Mouse (Mus musculus): ENCODE measurements at regions not wholly inside any gene's neighbourhood (a gene's known extent, or its start where the extent isn't known, plus 50 kb on each side); places are given as distances from the start of the nearest gene placed in this dataset.
"Not testable (repeated sequence)": the region's sequence is repeated elsewhere in the genome, so short reads cannot be mapped to it uniquely, and the experiment has no call there.

GRCm38 (mm10) chr10:85242701-85243100 is 57.8 kb upstream of the Cry1 start:
- in situ Hi-C loops (cut with MboI, MseI) = no loop called here

GRCm38 (mm10) chr10:85243556-85243955 is 58.7 kb upstream of the Cry1 start:
- in situ Hi-C loops (cut with MboI, MseI) = no loop called here

GRCm38 (mm10) chr10:85265746-85266145 is 80.9 kb upstream of the Cry1 start:
- in situ Hi-C loops (cut with MboI, MseI) = no loop called here

- in situ Hi-C loops (cut with MboI, MseI) = no loop called here
These were observed 81.3 kb upstream of the Cry1 start for GRCm38 (mm10) chr10:85266148-85266547.

DNA sequence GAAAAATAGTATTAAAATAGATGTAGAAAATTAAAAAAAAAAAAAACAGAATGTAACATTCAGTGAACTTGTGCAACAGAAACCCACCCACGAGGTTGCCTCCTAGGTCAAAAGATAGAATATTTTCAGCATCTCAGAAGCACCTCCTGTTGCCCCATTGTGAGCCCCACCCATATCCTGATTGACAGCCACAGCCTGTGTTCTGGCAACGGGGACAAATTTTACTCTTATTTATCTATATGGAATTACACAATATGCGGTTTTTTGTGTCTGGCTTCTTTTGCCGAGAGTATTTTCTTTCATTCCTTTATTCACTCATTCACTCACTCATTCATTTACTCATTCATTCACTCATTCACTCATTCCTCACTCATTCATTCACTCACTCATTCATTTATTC is 81.9 kb upstream of the Cry1 start:
- in situ Hi-C loops (cut with MboI, MseI) = no loop called here

DNA sequence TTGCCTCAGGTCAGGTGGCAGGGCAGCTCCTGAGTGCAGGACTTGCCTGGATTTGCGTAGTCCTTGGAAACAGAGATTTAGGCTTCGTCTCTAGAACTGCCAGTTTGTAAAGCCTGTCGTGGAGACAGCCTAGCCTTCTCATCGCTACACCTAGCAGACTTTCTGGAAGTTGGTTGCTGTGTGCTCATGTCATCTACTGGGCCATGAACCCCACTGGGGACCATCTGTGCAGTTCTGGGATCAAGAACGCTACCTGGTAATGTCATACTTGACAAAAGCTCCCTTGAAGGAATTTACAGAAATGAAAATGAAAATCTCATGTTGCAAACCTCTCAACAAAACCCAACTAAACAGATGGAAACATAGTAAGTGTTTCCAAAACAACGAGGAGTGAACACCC is 85.3 kb upstream of the Cry1 start:
- in situ Hi-C loops (cut with MboI, MseI) = no loop called here

DNA sequence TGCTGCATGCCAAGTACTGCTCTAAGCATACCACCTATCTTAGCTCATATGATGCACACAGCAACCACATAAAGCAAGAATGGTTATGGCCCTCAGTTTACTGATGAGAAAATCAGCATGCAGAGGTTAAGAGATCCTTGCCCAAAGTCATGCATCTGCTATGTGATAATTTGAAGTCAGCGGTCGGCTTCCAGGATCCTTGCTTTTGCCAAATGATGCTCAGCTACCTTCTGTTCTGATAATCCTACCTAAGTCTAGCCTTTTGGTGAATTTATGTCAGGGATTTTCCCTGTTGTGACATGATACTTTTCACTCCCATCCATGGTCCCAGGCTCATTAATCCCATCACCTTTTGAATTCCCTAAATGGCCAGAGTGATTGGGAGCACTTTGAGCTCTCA is 91.9 kb upstream of the Cry1 start:
- in situ Hi-C loops (cut with MboI, MseI) = loop anchor here (5.0 kb wide), 1 partner anchor 54 kb away; no protein-coding TSS in a partner anchor

DNA sequence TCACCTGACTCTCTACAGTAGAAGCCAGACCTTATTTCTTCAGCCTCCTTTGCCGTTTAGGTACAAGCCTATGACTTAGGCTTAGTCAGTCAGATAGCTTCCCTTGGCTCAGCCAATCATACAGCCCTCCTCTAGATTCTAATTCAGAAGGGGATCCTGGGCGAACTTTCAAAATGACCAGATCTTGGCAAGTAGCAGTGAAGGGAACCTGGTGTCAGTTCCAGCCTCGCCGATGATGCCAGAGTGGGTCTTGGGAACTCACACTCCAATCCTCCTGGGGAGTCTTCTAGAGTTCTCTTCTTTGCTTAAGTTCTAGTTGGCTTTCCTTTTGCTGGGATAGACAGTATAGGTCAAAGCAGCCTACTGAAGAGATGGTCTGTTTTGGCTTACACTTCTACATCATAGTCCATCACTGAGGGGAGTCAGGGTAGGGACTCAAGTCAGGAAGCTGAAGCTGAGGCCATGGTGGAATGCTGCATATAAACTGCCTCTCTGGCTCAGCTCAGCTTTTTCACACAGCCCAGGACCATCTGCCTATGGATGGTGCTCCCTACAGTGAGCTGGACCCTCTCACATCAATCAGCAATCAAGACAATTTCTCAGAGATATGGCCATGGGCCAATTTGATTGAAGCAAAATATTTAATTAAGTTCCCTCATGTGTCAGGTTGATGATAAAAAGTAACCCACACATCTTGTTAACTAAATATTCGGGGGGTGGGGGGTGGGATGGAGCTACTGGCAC is 94.7 kb upstream of the Btbd11 start:
- in situ Hi-C loops (cut with MboI, MseI) = no loop called here

GRCm38 (mm10) chr10:85292477-85292855 is 94.1 kb upstream of the Btbd11 start:
- in situ Hi-C loops (cut with MboI, MseI) = no loop called here

DNA sequence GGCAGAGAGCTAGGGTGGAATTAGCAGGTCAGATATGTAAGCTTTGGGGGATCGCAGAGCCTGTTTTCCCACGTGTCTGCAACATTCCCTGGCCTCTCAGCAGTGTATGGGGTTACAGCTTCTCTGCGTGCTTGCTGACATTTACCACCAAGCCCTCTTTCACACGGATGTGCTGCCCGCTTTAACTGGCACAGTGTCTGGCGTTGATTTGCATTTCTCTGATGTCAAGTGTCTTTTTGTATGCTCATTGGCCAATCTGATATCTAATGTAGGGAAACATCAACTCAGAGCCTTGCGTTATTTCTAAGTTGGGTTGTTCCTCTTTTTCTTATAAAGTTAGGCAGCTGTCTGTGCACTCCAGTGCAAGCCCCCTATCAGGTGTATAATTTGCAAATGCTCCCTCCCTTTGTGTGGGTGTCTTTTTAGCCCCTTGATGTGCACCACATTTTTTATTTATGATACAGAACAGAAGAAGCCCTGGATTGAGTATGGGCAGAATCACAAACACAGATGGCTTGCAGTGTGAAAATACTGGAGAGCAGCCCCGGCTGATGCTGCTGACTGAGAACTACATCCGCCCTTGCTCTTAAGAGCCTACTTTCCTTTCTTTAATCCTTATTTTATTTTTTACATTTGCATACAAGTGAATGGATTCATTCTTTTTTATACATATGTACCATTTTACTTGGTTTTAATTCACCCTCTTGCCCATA is 93.4 kb upstream of the Btbd11 start:
- in situ Hi-C loops (cut with MboI, MseI) = no loop called here

GRCm38 (mm10) chr10:85295133-85295887 is 91.3 kb upstream of the Btbd11 start:
- in situ Hi-C loops (cut with MboI, MseI) = no loop called here

DNA sequence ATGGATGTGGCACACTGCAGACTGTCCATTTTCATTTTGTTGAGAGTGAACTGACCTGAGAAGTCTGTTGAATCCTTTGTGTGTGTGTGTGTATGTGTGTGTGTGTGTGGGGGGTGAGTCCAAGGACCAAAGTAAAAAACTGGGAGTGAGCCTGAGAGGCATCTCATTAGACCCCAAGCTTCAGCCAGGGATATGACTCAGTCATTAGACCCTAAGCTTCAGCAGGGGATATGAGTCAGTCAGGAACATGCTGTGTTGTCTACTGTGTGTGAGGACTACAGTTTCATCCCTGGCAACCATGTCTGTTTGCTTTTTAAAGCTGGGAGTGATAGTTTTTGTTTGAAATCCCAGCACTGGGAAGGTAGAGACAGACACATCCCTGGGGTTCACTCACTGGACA is 74.8 kb upstream of the Btbd11 start:
- in situ Hi-C loops (cut with MboI, MseI) = no loop called here

DNA sequence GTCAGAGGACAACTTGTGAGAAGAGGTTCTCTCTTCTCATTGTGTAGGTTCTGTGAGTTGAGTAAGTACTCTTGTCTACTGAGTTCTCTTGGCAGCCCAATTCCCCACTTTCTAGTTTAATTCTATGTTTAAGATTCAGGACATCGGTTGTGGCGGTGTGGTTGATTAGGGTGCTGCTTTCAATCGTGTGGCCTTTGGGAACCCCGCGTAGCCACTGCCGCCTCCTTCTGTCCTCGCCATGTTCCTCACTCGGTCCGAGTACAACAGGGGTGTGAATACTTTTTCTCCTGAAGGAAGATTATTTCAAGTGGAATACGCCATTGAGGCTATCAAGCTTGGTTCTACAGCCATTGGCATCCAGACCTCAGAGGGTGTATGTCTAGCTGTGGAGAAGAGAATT is 73.3 kb upstream of the Btbd11 start:
- in situ Hi-C loops (cut with MboI, MseI) = not testable (repeated sequence)

GRCm38 (mm10) chr10:85320971-85321370 is 65.6 kb upstream of the Btbd11 start:
- in situ Hi-C loops (cut with MboI, MseI) = no loop called here

DNA sequence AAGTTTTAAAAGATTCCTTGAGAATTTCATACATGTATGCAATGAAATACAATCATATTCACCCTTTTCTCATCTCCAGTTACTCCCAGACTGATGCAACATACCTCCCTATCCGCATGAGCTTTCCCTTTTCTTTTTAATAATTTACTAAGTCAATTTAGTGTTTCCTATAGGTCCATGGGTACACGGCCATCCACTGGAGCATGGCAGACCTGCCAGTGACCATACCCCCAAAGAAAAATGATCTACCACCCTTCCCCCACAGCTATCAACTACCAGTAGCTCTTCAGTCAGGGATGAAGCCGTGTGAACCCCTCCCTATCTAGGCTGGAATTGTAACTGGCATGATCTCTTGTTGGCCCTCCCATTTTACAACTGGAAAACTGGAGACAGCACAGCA is 64.3 kb upstream of the Btbd11 start:
- in situ Hi-C loops (cut with MboI, MseI) = no loop called here

DNA sequence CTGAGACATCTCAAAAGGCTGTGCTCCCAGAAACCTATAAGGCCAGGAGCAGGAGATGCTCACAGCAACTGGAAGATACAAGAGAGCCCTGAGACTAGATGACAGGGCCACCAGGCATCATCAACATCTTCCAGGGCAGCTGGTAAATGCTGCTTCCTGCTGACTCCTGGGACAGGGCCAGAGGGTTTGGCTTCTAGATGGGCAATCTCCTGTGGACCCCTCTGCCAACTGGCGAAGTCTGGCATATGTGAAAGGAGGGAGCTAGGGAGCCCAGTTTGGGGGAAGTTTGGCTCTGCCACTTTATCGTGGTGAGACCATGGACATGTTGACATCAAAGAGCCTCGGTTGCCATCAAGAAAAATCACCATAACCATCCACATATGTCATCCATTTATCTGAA is 57.2 kb upstream of the Btbd11 start:
- in situ Hi-C loops (cut with MboI, MseI) = no loop called here

DNA sequence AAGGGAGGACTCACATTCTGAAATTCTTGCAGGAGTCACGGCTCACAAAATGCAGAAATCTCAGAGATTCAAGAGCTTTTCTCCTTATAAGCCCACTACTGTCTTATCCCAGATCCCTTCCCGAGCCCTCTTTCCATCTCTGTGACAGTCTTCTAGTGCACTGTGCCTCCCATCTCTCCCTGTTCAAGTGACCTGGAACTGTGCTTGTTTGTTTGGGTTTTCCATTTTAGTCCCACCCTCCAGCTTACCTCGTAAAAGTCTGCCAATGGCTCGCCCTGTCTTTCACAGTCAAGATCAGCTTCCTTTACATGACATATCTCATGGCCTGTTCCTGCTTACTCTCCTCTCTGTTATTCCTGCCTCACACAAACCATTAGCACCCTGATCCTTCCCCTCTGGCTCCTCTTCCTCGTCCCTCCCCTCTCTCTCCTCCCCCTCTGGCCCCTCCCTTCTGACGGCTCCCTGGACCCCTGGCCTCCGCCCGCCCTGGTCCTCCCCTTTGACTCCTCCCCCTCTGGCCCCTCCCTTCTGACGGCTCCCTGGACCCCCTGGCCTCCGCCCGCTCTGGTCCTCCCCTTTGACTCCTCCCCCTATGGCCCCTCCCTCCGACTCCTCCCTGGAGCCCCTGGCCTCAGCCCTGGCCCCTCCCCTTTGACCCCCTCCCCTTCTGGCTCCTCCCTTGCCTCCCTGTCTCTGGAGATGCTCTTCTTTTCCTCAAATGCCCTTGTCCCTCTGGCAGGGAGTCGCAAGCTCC is 55.5 kb upstream of the Btbd11 start:
- in situ Hi-C loops (cut with MboI, MseI) = no loop called here
